Mouse (Mus musculus): ENCODE measurements around the gene Olfr56.
"Not testable (repeated sequence)": the region's sequence is repeated elsewhere in the genome, so short reads cannot be mapped to it uniquely, and the experiment has no call there.

GRCm38 (mm10) chr11:48933422-48933821 lies 45.3 kb upstream of the Olfr56 start:
- not testable (repeated sequence) for TF ChIP-seq GATA1 (IDR thresholded peaks at IDR 0.05; ENCODE audit: borderline replicate concordance, low read length); FLI1 (IDR thresholded peaks at IDR 0.05; ENCODE audit: low read length)
